Mouse (Mus musculus) neural tube, embryonic 15.5 days (tissue): ENCODE data around the gene Tst. TPM values are rescaled to one million over a fixed set of nuclear protein-coding genes. Genes with fewer than 3 reads are reported as not detected.

Experiments
- ATAC-seq: fragments of 200-750 bp; cut with Nextera tagmentation; 2 replicates; pipeline ENCODE4 v1.8.0; 2017; ENCODE audit warnings: mild to moderate bottlenecking, moderate TSS enrichment, moderate library complexity; ENCODE audit not compliant: low FRiP score
- H3K27ac ChIP-seq: fragments of 300-500 bp; sonication (generic); replicated peaks from 2 replicates; pipeline ENCODE4 v1.5.1; 2015; ENCODE audit warnings: mild to moderate bottlenecking, inconsistent platforms
- H3K27me3 ChIP-seq: fragments of 300-500 bp; sonication (generic); replicated peaks from 2 replicates; pipeline ENCODE4 v1.6.1; 2015; ENCODE audit warnings: inconsistent platforms
- H3K36me3 ChIP-seq: fragments of 300-500 bp; sonication (generic); 2 replicates; pipeline ENCODE4 v1.6.1; 2015; ENCODE audit warnings: inconsistent platforms
- H3K4me1 ChIP-seq: fragments of 300-500 bp; sonication (generic); 2 replicates; pipeline ENCODE4 v1.6.1; 2015; ENCODE audit warnings: inconsistent platforms
- H3K4me2 ChIP-seq: fragments of 300-500 bp; sonication (generic); 2 replicates; pipeline ENCODE4 v1.6.1; 2015; ENCODE audit warnings: inconsistent platforms, mild to moderate bottlenecking, moderate library complexity
- H3K4me3 ChIP-seq: fragments of 300-500 bp; sonication (generic); replicated peaks from 2 replicates; pipeline ENCODE4 v1.5.1; 2015; ENCODE audit warnings: mild to moderate bottlenecking, inconsistent platforms
- H3K9ac ChIP-seq: fragments of 300-500 bp; sonication (generic); replicated peaks from 2 replicates; pipeline ENCODE4 v1.6.1; 2015; ENCODE audit warnings: mild to moderate bottlenecking, inconsistent platforms
- H3K9me3 ChIP-seq: fragments of 300-500 bp; sonication (generic); replicated peaks from 2 replicates; pipeline ENCODE4 v1.6.1; 2016; ENCODE audit warnings: inconsistent platforms
- WGBS: fragments of 180-500 bp; shearing (Covaris S2); methylation state at CpG from one replicate; pipeline ENCODE4 v1.1.7; 2015; ENCODE audit warnings: mixed read lengths; 5-methylcytosine and 5-hydroxymethylcytosine counted together
- polyA plus RNA-seq: library from polyadenylated mRNA; unstranded; fragments of >200 nt; fragmentation: Nextera tagmentation; extraction: Ambion mirVana; gene quantifications from 2 replicates; pipeline ENCODE4 v1.2.1, GENCODE M21; 2015

Gene Tst
- polyA plus RNA-seq, 1 experiment from 2014 or later: 16.9 TPM

- WGBS: 71% methylated on average over 9 of the region's 9 CpGs
- 0 out of 2 replicates have a peak overlapping the region, but pooled peaks have one; percentile 18 for H3K27ac ChIP-seq
- no peak overlapping the region for H3K9ac ChIP-seq
- peaks cover 18% of the 10 kb centered on the region for H3K36me3 ChIP-seq
- peaks cover 26% of the 10 kb centered on the region for H3K4me1 ChIP-seq
- no peak overlapping the region for H3K4me2 ChIP-seq
- no peaks in the 10 kb centered on the region for H3K27me3 ChIP-seq
- no peaks in the 10 kb centered on the region for H3K9me3 ChIP-seq
- no peak for ATAC-seq
- H3K4me3 ChIP-seq: no peak overlapping the region
Measured at GRCm38 (mm10) chr15:78438973-78439372, 33.3 kb upstream of the Tst start.

DNA sequence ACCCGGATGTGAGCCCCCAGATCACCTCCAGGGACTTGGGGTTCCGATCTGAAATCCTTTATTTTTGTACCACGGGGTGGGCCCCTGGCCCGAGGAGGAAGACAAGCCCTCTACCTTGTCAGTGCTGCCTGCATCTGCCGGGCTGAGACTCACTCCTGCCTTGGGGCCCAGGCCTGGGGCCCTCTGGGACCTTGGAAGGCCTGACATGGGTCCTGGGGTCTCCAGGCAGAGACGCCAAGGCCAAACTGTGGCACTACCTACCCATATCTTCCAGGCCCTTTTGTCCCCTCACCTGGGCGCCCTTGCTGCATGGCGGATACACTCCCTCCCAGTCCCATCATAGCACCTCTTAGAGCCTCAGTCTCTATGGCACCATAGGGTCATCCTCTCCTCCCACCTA lies 32.8 kb upstream of the Tst start:
- Histone ChIP-seq H3K4me2 (no peak overlapping the region), H3K9ac (no peak overlapping the region), H3K27ac (no peak overlapping the region), H3K36me3 (peaks cover 22% of the 10 kb centered on the region), H3K27me3 (no peaks in the 10 kb centered on the region), H3K9me3 (no peaks in the 10 kb centered on the region), H3K4me3 (no peak overlapping the region), H3K4me1 (peaks cover 26% of the 10 kb centered on the region)
- WGBS: 61% methylated on average over 8 of the region's 8 CpGs
- no peak for ATAC-seq

DNA sequence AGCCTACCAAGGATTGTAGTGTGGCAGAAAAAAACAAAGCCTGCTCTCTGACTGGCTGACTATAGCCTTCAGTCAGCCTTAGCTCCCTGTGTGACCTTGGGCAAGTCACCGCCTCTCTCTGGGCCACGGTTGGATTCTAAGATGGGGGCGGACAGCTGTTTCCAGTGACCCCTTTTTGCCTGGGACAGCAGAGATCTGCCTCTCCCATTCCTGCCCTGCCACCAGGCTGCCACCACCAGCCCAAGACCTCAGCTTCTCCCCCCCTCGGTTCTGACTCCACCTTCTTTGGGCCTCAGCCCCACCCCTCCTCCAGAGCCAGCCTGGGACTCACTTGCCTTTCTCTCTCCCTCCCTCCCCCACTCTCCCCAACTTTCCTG lies 32.3 kb upstream of the Tst start:
- Histone ChIP-seq H3K36me3 (peaks cover 27% of the 10 kb centered on the region), H3K27ac (no peak overlapping the region), H3K4me1 (peaks cover 26% of the 10 kb centered on the region), H3K27me3 (no peaks in the 10 kb centered on the region), H3K9me3 (no peaks in the 10 kb centered on the region), H3K4me2 (no peak overlapping the region), H3K9ac (no peak overlapping the region), H3K4me3 (no peak overlapping the region)
- 39% methylated on average over 4 of the region's 4 CpGs for WGBS
- no peak for ATAC-seq

- H3K9me3 ChIP-seq: no peaks in the 10 kb centered on the region
- WGBS: 20% methylated on average over 23 of the region's 23 CpGs
- H3K9ac ChIP-seq: no peak overlapping the region
- H3K27ac ChIP-seq: peak overlapping the region; percentile 19; the same call in 1 of the 2 replicates
- peaks cover 26% of the 10 kb centered on the region for H3K4me1 ChIP-seq
- 0 out of 2 replicates have a peak, but pooled peaks have one; percentile 6 for ATAC-seq
- H3K36me3 ChIP-seq: peaks cover 31% of the 10 kb centered on the region
- peak overlapping the region; percentile 20; the same call in 1 of the 2 replicates for H3K4me3 ChIP-seq
- H3K4me2 ChIP-seq: peak overlapping the region; percentile 53
- H3K27me3 ChIP-seq: no peaks in the 10 kb centered on the region
Measured at GRCm38 (mm10) chr15:78437237-78438017, 31.7 kb upstream of the Tst start.

- WGBS: 11% methylated on average over 31 of the region's 32 CpGs
- Histone ChIP-seq H3K9me3 (no peaks in the 10 kb centered on the region), H3K4me2 (peak overlapping the region; percentile 53), H3K27me3 (no peaks in the 10 kb centered on the region), H3K4me3 (peak overlapping the region; percentile 20), H3K9ac (peak overlapping the region; percentile 34), H3K4me1 (peaks cover 28% of the 10 kb centered on the region), H3K27ac (peak overlapping the region; percentile 19), H3K36me3 (peaks cover 38% of the 10 kb centered on the region)
- ATAC-seq: peak; percentile 27; the same call in 1 of the 2 replicates
Measured at GRCm38 (mm10) chr15:78436380-78437192, 30.9 kb upstream of the Tst start.

DNA sequence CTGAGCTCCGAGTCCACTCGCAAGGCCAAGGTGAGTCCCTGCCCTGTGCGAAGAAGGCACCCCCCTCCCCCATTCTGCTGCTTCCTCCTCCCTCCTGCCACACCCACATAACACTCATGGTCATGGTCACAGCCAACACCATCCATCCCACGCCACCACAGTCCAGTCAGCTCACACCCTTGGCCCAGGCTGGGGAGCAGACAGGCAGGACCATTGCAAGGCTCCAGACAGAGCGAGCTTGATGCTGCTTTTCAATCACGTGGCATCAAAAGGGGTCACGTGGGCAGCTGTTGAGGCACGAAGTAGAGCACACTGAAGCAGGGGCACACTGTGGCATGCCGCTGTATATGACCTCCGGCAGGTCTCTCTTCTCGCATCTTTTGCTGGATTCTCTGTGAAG lies 30.0 kb upstream of the Tst start:
- Histone ChIP-seq H3K9ac (no peak overlapping the region), H3K9me3 (no peaks in the 10 kb centered on the region), H3K27me3 (no peaks in the 10 kb centered on the region), H3K36me3 (peaks cover 45% of the 10 kb centered on the region), H3K4me2 (no peak overlapping the region), H3K4me1 (peaks cover 36% of the 10 kb centered on the region), H3K27ac (no peak overlapping the region), H3K4me3 (no peak overlapping the region)
- ATAC-seq: no peak
- 74% methylated on average over 11 of the region's 11 CpGs for WGBS

DNA sequence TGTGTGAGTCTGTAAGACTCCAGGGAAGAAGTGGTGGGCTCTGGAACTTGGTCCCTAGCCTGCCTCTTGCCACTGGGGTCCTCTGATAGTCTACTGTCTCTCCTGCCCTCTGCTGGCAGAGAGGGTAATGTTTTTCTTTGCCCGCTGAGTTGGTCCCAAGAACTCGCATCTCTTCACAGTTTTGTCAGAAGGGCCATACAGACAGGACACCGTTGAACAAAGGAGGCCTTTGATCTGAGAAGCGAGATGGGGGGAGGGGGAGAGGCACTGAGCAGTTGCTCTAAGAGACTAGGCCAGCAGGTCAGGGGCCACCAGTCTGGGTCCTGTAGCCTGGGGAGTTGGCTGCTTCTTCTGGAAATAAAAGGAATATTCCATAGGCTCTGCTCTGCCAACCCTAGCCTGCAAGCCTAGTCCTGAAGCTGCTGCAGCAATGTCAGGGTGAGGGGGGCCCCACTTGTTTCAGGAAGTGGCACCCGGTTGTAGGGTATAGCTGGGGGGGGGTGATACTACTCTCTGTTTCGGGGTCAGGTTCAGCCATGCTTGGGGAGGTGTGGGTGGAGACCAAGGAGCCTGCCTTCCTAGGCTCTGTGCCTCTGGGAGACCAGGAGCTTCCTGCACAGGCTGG lies 29.3 kb upstream of the Tst start:
- no peak overlapping the region for H3K27ac ChIP-seq
- no peak overlapping the region for H3K9ac ChIP-seq
- H3K9me3 ChIP-seq: no peaks in the 10 kb centered on the region
- peaks cover 48% of the 10 kb centered on the region for H3K36me3 ChIP-seq
- ATAC-seq: no peak
- 30% methylated on average over 6 of the region's 6 CpGs for WGBS
- no peak overlapping the region for H3K4me3 ChIP-seq
- H3K4me2 ChIP-seq: no peak overlapping the region
- H3K27me3 ChIP-seq: no peaks in the 10 kb centered on the region
- H3K4me1 ChIP-seq: peaks cover 43% of the 10 kb centered on the region

DNA sequence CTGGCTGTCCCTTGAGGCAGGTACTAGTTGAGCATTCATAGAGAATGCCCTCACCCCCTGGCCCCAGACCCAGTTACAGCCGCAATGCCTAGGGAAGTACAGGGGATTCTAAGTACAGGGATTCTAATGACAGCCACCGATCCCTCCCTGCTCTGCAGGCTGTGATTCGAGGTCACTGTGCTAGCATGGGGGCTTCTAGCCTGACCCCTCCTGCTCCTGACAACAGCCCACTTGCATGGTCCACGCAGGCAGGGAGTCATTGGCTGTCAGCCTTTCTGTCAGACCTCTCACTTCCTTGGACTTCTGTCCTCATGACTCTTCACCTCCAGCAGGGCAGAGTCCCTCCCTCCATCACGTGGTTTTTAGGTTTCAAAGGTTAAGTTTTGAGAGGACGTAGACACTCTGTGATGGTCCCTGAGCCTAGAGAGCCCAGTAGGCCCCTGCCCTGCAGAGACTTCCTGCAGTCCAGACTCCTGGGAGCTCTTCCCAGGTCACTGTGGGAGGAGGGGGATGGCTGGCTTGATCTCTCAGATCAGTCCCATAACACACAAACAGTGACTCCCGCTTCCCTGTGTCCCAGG lies 25.9 kb upstream of the Tst start:
- 81% methylated on average over 7 of the region's 7 CpGs for WGBS
- H3K4me2 ChIP-seq: no peak overlapping the region
- no peaks in the 10 kb centered on the region for H3K9me3 ChIP-seq
- H3K4me3 ChIP-seq: no peak overlapping the region
- no peaks in the 10 kb centered on the region for H3K27me3 ChIP-seq
- no peak overlapping the region for H3K27ac ChIP-seq
- H3K9ac ChIP-seq: no peak overlapping the region
- peaks cover 45% of the 10 kb centered on the region for H3K4me1 ChIP-seq
- no peak for ATAC-seq
- H3K36me3 ChIP-seq: peaks cover 43% of the 10 kb centered on the region

- Histone ChIP-seq H3K4me3 (no peak overlapping the region), H3K4me2 (no peak overlapping the region), H3K4me1 (peaks cover 38% of the 10 kb centered on the region), H3K36me3 (peaks cover 43% of the 10 kb centered on the region), H3K27me3 (no peaks in the 10 kb centered on the region), H3K27ac (peak overlapping the region; percentile 41; the same call in 1 of the 2 replicates), H3K9me3 (no peaks in the 10 kb centered on the region), H3K9ac (no peak overlapping the region)
- WGBS: 85% methylated on average over 10 of the region's 10 CpGs
- no peak for ATAC-seq
Measured at GRCm38 (mm10) chr15:78430874-78431273, 25.2 kb upstream of the Tst start.

DNA sequence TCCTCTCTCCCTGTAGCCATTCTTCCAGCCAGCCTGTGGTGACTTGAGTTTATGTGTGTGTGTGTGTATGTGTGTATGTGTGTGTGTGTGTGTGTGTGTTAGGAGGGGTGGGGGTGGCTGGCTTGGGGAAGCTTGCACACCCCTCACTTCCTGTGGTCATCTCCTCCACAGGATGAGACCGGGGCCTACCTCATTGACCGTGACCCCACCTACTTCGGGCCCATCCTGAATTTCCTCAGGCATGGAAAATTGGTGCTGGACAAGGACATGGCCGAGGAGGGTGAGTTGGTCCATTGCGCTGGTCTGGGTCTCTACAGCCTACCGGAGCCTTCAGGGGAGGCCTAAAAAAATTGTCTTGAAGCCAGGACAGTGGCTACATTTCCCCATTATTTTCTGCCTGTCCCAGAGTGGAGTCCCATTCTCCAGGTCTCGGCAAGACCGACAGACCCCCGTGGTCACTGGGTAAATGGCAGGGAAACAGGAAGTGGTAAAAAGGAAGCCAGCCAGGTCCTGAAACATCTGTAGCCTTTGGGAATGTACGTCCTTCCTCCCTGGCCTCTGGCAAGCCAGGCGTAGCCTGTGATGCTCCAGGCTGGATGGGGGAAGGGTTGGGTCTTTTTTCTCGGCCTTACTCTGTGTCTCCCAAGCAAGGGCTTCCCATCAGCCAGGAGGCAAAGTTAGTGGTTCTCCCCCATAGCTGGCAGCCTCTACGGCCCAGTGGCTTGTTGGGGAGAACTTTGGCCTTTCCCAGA lies 24.3 kb upstream of the Tst start:
- no peak for ATAC-seq
- peaks cover 35% of the 10 kb centered on the region for H3K4me1 ChIP-seq
- peak overlapping the region; percentile 85 for H3K4me2 ChIP-seq
- H3K27me3 ChIP-seq: no peaks in the 10 kb centered on the region
- H3K9me3 ChIP-seq: no peaks in the 10 kb centered on the region
- peak overlapping the region; percentile 69 for H3K9ac ChIP-seq
- H3K27ac ChIP-seq: peak overlapping the region; percentile 69
- peaks cover 38% of the 10 kb centered on the region for H3K36me3 ChIP-seq
- H3K4me3 ChIP-seq: peak overlapping the region; percentile 58
- WGBS: 88% methylated on average over 13 of the region's 13 CpGs

- H3K36me3 ChIP-seq: peaks cover 32% of the 10 kb centered on the region
- 8% methylated on average over 3 of the region's 3 CpGs for WGBS
- peak overlapping the region; percentile 69 for H3K9ac ChIP-seq
Measured at GRCm38 (mm10) chr15:78429139-78429459, 23.4 kb upstream of the Tst start.

More at GRCm38 (mm10) chr15:78429139-78429459, 23.4 kb upstream of the Tst start:
- peaks cover 33% of the 10 kb centered on the region for H3K4me1 ChIP-seq
- ATAC-seq: no peak
- H3K9me3 ChIP-seq: no peaks in the 10 kb centered on the region
- peak overlapping the region; percentile 58 for H3K4me3 ChIP-seq
- peak overlapping the region; percentile 85 for H3K4me2 ChIP-seq
- no peaks in the 10 kb centered on the region for H3K27me3 ChIP-seq
- H3K27ac ChIP-seq: peak overlapping the region; percentile 69
